Mouse (Mus musculus) limb, embryonic 12.5 days (tissue): Measurements from ENCODE around the gene Olfr1259. TPM values are rescaled to one million over a fixed set of nuclear protein-coding genes. Genes with fewer than 3 reads are reported as not detected.
"Not testable (repeated sequence)": the region's sequence is repeated elsewhere in the genome, so short reads cannot be mapped to it uniquely, and the experiment has no call there.

Experiments
- ATAC-seq: fragments of 200-750 bp; cut with Nextera tagmentation; 2 replicates; pipeline ENCODE4 v1.8.0; 2017; ENCODE audit warnings: low read depth, moderate TSS enrichment; ENCODE audit not compliant: insufficient number of reproducible peaks, insufficient read depth, low FRiP score, low TSS enrichment
- H3K27ac ChIP-seq: fragments of 300-500 bp; sonication (generic); 2 replicates; pipeline ENCODE4 v1.5.1; 2016; ENCODE audit warnings: mild to moderate bottlenecking, moderate library complexity
- H3K27me3 ChIP-seq: fragments of 300-500 bp; sonication (generic); 2 replicates; pipeline ENCODE4 v1.6.1; 2016; ENCODE audit warnings: mild to moderate bottlenecking, moderate library complexity
- H3K36me3 ChIP-seq: fragments of 300-500 bp; sonication (generic); 2 replicates; pipeline ENCODE4 v1.6.1; 2016; ENCODE audit warnings: mild to moderate bottlenecking, moderate library complexity
- H3K4me1 ChIP-seq: fragments of 300-500 bp; sonication (generic); replicated peaks from 2 replicates; pipeline ENCODE4 v1.6.1; 2016
- H3K4me2 ChIP-seq: fragments of 300-500 bp; sonication (generic); 2 replicates; pipeline ENCODE4 v1.6.1; 2016; ENCODE audit warnings: mild to moderate bottlenecking, moderate library complexity
- H3K4me3 ChIP-seq: fragments of 300-500 bp; sonication (generic); replicated peaks from 2 replicates; pipeline ENCODE4 v1.5.1; 2016; ENCODE audit warnings: mild to moderate bottlenecking
- H3K9ac ChIP-seq: fragments of 300-500 bp; sonication (generic); replicated peaks from 2 replicates; pipeline ENCODE4 v1.6.1; 2016; ENCODE audit warnings: mild to moderate bottlenecking, moderate library complexity
- H3K9me3 ChIP-seq: fragments of 300-500 bp; sonication (generic); 2 replicates; pipeline ENCODE4 v1.6.1; 2016; ENCODE audit warnings: mild to moderate bottlenecking, moderate library complexity
- WGBS: fragments of 180-500 bp; shearing (Covaris S2); methylation state at CpG from one replicate; pipeline ENCODE4 v1.1.7; 2016; 5-methylcytosine and 5-hydroxymethylcytosine counted together
- polyA plus RNA-seq: library from polyadenylated mRNA; unstranded; fragments of >200 nt; fragmentation: Nextera tagmentation; extraction: Ambion mirVana; gene quantifications from 2 replicates; pipeline ENCODE4 v1.2.1, GENCODE M21; 2016

The Olfr1259 gene
- polyA plus RNA-seq = not detected in 2 replicates

GRCm38 (mm10) chr2:89948564-89948963 is at the start of gene Olfr1259:
TSS of gene Olfr1259 (minus strand) at chr2:89948664.
- Histone ChIP-seq H3K27me3 (no peaks in the 10 kb centered on the region), H3K9me3 (no peaks in the 10 kb centered on the region), H3K36me3 (no peaks in the 10 kb centered on the region), H3K27ac (no peak within 1 kb of the TSS), H3K4me1 (no peaks in the 10 kb centered on the region), H3K4me2 (no peak within 1 kb of the TSS), H3K4me3 (no peak within 1 kb of the TSS), H3K9ac (no peak within 1 kb of the TSS)
- ATAC-seq = no peak
- WGBS = 82% methylated on average over 5 of the region's 5 CpGs

DNA sequence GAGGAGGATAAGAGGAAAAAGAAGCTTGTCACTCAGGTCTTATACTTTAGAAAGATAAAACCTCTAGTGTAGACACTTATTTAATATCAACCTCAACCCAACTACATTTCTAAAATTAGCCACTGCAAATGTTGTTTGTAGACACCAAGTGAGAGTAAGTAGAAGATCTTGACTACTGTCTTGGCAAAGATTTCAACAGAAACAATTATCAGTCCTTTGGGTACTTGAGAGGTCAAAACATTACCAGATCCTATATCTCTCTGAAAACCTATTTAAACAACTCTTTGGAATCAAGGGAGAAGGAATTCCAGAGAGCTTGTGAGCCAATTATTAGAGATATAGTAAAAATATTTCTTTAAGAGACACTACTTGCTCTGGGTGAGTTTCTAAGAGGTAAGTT is 42.5 kb upstream of the Olfr1259 start, which contains the start of gene Olfr1261:
Gene Olfr1261 (plus strand): TSS at position 301 of the 400 bp plus-strand sequence.
- no peak within 1 kb of the TSS for H3K4me2 ChIP-seq
- no peaks in the 10 kb centered on the region for H3K4me1 ChIP-seq
- H3K36me3 ChIP-seq = no peaks in the 10 kb centered on the region
- ATAC-seq = no peak
- no peak within 1 kb of the TSS for H3K27ac ChIP-seq
- no peaks in the 10 kb centered on the region for H3K27me3 ChIP-seq
- H3K9me3 ChIP-seq = no peaks in the 10 kb centered on the region
- no peak within 1 kb of the TSS for H3K9ac ChIP-seq
- no peak within 1 kb of the TSS for H3K4me3 ChIP-seq

GRCm38 (mm10) chr2:89977709-89978108 is 29.2 kb upstream of the Olfr1259 start:
- H3K9me3 ChIP-seq = no peaks in the 10 kb centered on the region
- H3K9ac ChIP-seq = no peak overlapping the region
- no peaks in the 10 kb centered on the region for H3K36me3 ChIP-seq
- 90% methylated on average over 2 of the region's 2 CpGs for WGBS
- H3K27ac ChIP-seq = no peak overlapping the region
- no peaks in the 10 kb centered on the region for H3K27me3 ChIP-seq
- H3K4me3 ChIP-seq = no peak overlapping the region
- ATAC-seq = no peak
- no peak overlapping the region for H3K4me2 ChIP-seq
- H3K4me1 ChIP-seq = no peaks in the 10 kb centered on the region

- WGBS = 61% methylated on average over 2 of the region's 2 CpGs
- Histone ChIP-seq H3K9me3 (no peaks in the 10 kb centered on the region), H3K9ac (no peak within 1 kb of the TSS), H3K4me2 (no peak within 1 kb of the TSS), H3K36me3 (no peaks in the 10 kb centered on the region), H3K27me3 (no peaks in the 10 kb centered on the region), H3K4me1 (no peaks in the 10 kb centered on the region), H3K27ac (no peak within 1 kb of the TSS), H3K4me3 (no peak within 1 kb of the TSS)
- no peak for ATAC-seq
Observed at GRCm38 (mm10) chr2:89974184-89974583, 25.7 kb upstream of the Olfr1259 start, which contains the start of gene Olfr1260. TSS of gene Olfr1260 (plus strand) at chr2:89974340.

DNA sequence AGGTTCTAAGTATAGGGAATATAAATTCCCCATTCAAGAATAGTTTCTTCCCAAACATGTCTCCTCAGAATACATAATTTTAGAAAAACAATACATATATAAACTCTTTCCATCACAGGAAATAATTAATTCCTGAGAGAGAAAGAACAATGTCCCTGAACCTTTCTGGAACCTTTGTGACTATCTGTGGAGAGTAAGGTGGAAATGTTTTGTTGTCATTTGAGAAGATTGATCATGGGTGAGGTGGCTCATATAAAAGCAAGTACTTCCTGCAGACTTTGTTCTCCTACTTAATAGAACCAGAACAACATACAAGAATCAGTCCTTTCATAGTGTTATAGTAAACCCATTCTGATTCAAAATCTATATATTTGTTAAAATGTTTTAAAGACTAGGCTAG is 21.5 kb downstream of the Olfr1259 start, which contains the start of gene Olfr1258:
Gene Olfr1258 (plus strand): TSS at position 301 of the 400 bp plus-strand sequence.
- Histone ChIP-seq H3K4me2 (no peak within 1 kb of the TSS), H3K4me3 (no peak within 1 kb of the TSS), H3K27ac (no peak within 1 kb of the TSS), H3K9me3 (no peaks in the 10 kb centered on the region), H3K27me3 (no peaks in the 10 kb centered on the region), H3K4me1 (no peaks in the 10 kb centered on the region), H3K36me3 (no peaks in the 10 kb centered on the region), H3K9ac (no peak within 1 kb of the TSS)
- no peak for ATAC-seq

GRCm38 (mm10) chr2:89912616-89913015 is 35.8 kb downstream of the Olfr1259 start:
- H3K27ac ChIP-seq, ATAC-seq, H3K4me3 ChIP-seq, H3K9ac ChIP-seq, H3K36me3 ChIP-seq, H3K4me1 ChIP-seq, H3K27me3 ChIP-seq, H3K9me3 ChIP-seq, H3K4me2 ChIP-seq: not testable (repeated sequence)
- WGBS = 87% methylated on average over 9 of the region's 9 CpGs

Other genes with a start within 250 kb of the Olfr1259 start
- not detected in 2 replicates for gene Olfr1252, start 223.7 kb downstream of the Olfr1259 start, polyA plus RNA-seq
- gene Olfr1253, start 191.6 kb downstream of the Olfr1259 start, polyA plus RNA-seq = not detected in 2 replicates
- not detected in 2 replicates for gene Olfr1254, start 155.0 kb downstream of the Olfr1259 start, polyA plus RNA-seq
- gene Olfr1255, start 136.6 kb downstream of the Olfr1259 start, polyA plus RNA-seq = not detected in 2 replicates
- gene Olfr1256, start 107.1 kb downstream of the Olfr1259 start, polyA plus RNA-seq = not detected in 2 replicates
- not detected in 2 replicates for gene Olfr48, start 100.5 kb downstream of the Olfr1259 start, polyA plus RNA-seq
- not detected in 2 replicates for gene Olfr1257, start 70.2 kb downstream of the Olfr1259 start, polyA plus RNA-seq
- not detected in 2 replicates for gene Olfr1258, start 21.4 kb downstream of the Olfr1259 start, polyA plus RNA-seq
- not detected in 2 replicates for gene Olfr1260, start 25.7 kb upstream of the Olfr1259 start, polyA plus RNA-seq
- not detected in 2 replicates for gene Olfr1261, start 42.6 kb upstream of the Olfr1259 start, polyA plus RNA-seq
- gene Olfr1262, start 51.5 kb upstream of the Olfr1259 start, polyA plus RNA-seq = not detected in 2 replicates
- gene Olfr1263, start 63.5 kb upstream of the Olfr1259 start, polyA plus RNA-seq = not detected in 2 replicates
- not detected in 2 replicates for gene Olfr1264, start 76.9 kb upstream of the Olfr1259 start, polyA plus RNA-seq
- gene Olfr1265, start 86.7 kb upstream of the Olfr1259 start, polyA plus RNA-seq = not detected in 2 replicates
- not detected in 2 replicates for gene Olfr140, start 114.9 kb upstream of the Olfr1259 start, polyA plus RNA-seq
- gene Olfr1269, start 172.7 kb upstream of the Olfr1259 start, polyA plus RNA-seq = not detected in 2 replicates
- not detected in 2 replicates for gene Olfr32, start 193.6 kb upstream of the Olfr1259 start, polyA plus RNA-seq
- not detected in 2 replicates for gene Olfr1270, start 204.4 kb upstream of the Olfr1259 start, polyA plus RNA-seq